Mouse (Mus musculus) ES-Bruce4 (cell line): ENCODE measurements at regions not wholly inside any gene's neighbourhood (a gene's known extent, or its start where the extent isn't known, plus 50 kb on each side); places are given as distances from the start of the nearest gene placed in this dataset.

Source experiments
- H3K27ac ChIP-seq: 2 replicates; pipeline ENCODE4 v1.5.1; 2012; ENCODE audit warnings: low read length, inconsistent platforms; ENCODE audit not compliant: insufficient read depth
- H3K27me3 ChIP-seq: 2 replicates; pipeline ENCODE4 v1.6.1; 2012; ENCODE audit warnings: mild to moderate bottlenecking, low read length, inconsistent platforms; ENCODE audit not compliant: control insufficient read depth, poor library complexity, insufficient read depth, severe bottlenecking
- H3K36me3 ChIP-seq: 2 replicates; pipeline ENCODE4 v1.6.1; 2012; ENCODE audit warnings: inconsistent platforms, mild to moderate bottlenecking, low read length, moderate library complexity; ENCODE audit not compliant: control insufficient read depth, poor library complexity, insufficient read depth, severe bottlenecking
- H3K4me1 ChIP-seq: one replicate; pipeline ENCODE4 v1.8.1; 2011; ENCODE audit warnings: low read length; ENCODE audit not compliant: control insufficient read depth, insufficient read depth
- H3K4me3 ChIP-seq: 2 replicates; pipeline ENCODE4 v1.5.1; 2011; ENCODE audit warnings: low read depth, mild to moderate bottlenecking, low read length
- H3K9ac ChIP-seq: 2 replicates; pipeline ENCODE4 v1.6.1; 2012; ENCODE audit warnings: low read depth, mild to moderate bottlenecking, inconsistent platforms; ENCODE audit not compliant: poor library complexity, severe bottlenecking
- H3K9me3 ChIP-seq: replicated peaks from 2 replicates; pipeline ENCODE4 v1.6.1; 2012; ENCODE audit warnings: mild to moderate bottlenecking, low read length, inconsistent platforms; ENCODE audit not compliant: control insufficient read depth, poor library complexity, insufficient read depth, severe bottlenecking
- CTCF ChIP-seq: IDR thresholded peaks from one replicate; pipeline ENCODE4 v1.8.1; 2011; ENCODE audit warnings: low read depth, low read length
- EP300 ChIP-seq: IDR thresholded peaks from 2 replicates; pipeline ENCODE4 v1.6.1; 2011; ENCODE audit warnings: low read depth, low read length; ENCODE audit not compliant: insufficient read depth
- POLR2A ChIP-seq: IDR thresholded peaks from one replicate; pipeline ENCODE4 v1.8.1; 2011; ENCODE audit warnings: low read length; ENCODE audit not compliant: insufficient read depth

DNA sequence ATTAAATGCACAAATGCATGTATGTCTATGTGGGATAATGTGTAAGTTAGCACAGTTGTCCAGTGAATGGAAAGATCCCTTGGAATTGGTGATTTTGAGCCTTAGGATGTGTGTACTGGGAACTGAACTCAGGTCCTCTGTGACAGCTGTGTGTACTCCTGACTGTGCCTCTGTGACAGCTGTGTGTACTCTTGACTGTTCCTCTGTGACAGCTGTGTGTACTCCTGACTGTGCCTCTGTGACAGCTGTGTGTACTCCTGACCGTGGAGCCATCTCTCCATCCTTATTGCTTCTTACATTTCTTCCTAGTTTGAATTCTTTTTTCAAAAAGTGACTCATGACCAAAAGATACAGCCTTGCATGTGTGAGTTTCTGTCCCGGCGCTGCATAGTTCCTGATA, 239.7 kb downstream of the Gpat3 start:
- Histone ChIP-seq H3K9me3 (no peaks in the 10 kb centered on the region), H3K4me1 (no peaks in the 10 kb centered on the region), H3K36me3 (no peaks in the 10 kb centered on the region), H3K4me3 (no peak overlapping the region), H3K27me3 (no peaks in the 10 kb centered on the region), H3K27ac (no peak overlapping the region), H3K9ac (no peak overlapping the region)
- no peak for TF ChIP-seq POLR2A

GRCm38 (mm10) chr5:101082611-101083010, 237.1 kb downstream of the Gpat3 start:
- Histone ChIP-seq H3K27ac (no peak overlapping the region), H3K4me1 (no peaks in the 10 kb centered on the region), H3K4me3 (no peak overlapping the region), H3K36me3 (no peaks in the 10 kb centered on the region), H3K27me3 (no peaks in the 10 kb centered on the region), H3K9me3 (no peaks in the 10 kb centered on the region), H3K9ac (no peak overlapping the region)
- TF ChIP-seq CTCF (no peak), POLR2A (no peak), EP300 (no peak)

DNA sequence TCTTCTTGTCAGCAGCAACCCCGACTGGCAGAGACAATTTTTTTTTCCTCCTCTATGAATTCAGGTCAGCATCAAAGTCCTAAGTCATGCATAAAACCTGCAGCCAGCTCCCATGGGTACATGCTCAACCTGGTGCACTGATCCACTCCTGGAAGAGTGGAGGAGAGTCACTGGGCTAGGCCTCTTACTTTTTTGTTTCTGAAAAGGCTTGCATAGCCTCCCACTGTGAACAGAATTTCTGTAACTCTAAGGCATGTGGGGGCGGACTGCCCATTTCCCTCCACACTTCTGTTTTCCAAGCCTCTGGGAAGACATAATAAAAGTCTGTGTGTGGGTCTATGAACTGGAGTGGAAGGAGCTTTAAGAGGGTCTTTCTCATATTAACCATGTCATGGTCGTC, 218.8 kb downstream of the Gpat3 start:
- peaks cover 5% of the 10 kb centered on the region; the same call in 1 of the 2 replicates for H3K9me3 ChIP-seq
- no peak overlapping the region for H3K9ac ChIP-seq
- no peak overlapping the region for H3K4me3 ChIP-seq
- no peaks in the 10 kb centered on the region for H3K36me3 ChIP-seq
- TF ChIP-seq CTCF (no peak), POLR2A (no peak), EP300 (no peak)
- no peak overlapping the region for H3K27ac ChIP-seq
- H3K27me3 ChIP-seq, result no peaks in the 10 kb centered on the region
- no peaks in the 10 kb centered on the region for H3K4me1 ChIP-seq

DNA sequence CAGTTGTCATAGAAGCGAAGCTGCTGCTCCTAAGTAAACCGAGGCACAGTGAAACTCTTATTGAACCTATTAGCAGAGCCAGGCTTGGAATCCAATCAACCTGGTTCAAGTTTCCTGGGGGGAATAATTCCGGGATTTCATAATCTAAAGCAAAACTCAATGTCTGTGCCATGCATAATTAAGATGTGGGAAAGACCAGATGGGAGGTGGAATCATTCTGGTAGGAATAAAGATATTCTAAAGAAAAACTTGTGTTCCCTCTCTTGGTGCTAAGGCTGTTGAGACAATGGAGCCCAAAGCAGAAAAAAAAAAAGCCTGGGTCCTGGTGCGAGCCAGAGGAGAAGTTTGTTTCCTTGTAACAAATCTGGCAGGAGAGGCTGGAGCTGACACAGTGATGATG, 217.7 kb downstream of the Gpat3 start:
- TF ChIP-seq POLR2A (no peak), CTCF (no peak), EP300 (no peak)
- H3K36me3 ChIP-seq, result no peaks in the 10 kb centered on the region
- no peak overlapping the region for H3K4me3 ChIP-seq
- no peak overlapping the region for H3K9ac ChIP-seq
- no peaks in the 10 kb centered on the region for H3K4me1 ChIP-seq
- peaks cover 10% of the 10 kb centered on the region; the same call in 1 of the 2 replicates for H3K9me3 ChIP-seq
- H3K27me3 ChIP-seq, result no peaks in the 10 kb centered on the region
- no peak overlapping the region for H3K27ac ChIP-seq

DNA sequence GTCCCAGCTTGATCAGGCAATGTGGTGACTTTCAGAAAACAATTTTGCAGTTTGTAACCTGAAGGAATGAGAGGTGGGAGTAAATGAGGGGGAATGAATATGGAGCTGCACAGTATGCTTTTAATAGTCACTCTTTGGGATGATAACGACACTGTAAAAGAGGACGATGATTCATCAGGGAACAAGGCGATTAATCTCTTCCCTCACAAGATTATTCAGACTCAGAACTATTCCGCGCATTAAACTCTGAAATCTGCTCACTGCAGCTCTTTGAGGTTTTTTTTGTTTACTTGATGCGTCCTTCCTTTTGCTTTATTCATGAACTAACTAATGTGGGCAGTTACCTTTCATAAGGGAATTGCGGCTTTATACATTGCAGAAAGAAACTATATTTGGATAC, 206.1 kb downstream of the Gpat3 start:
- no peak overlapping the region for H3K27ac ChIP-seq
- H3K4me1 ChIP-seq, result no peaks in the 10 kb centered on the region
- peaks cover 9% of the 10 kb centered on the region for H3K9me3 ChIP-seq
- TF ChIP-seq POLR2A, result no peak
- no peak for TF ChIP-seq CTCF
- no peak for TF ChIP-seq EP300
- H3K27me3 ChIP-seq, result no peaks in the 10 kb centered on the region
- no peaks in the 10 kb centered on the region for H3K36me3 ChIP-seq
- H3K4me3 ChIP-seq, result no peak overlapping the region
- no peak overlapping the region for H3K9ac ChIP-seq

DNA sequence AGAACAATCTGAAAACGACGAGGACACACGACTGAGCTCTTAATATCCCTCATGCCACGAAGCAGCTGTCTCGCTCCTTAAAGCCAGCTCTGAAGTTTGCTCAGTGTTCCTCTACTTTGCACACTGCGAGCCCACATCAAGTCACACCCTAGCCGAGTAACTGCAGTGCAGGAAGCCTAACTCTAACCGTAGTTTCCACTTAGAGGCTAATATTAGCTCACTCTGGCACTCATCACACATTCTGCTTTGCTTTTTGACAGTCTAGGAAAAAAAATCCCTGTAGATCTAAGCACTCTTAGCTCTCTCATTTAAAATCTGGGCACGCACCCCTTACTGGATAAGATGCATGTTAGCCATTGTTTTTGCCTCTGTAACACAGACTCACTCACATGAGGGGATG, 195.0 kb downstream of the Gpat3 start:
- Histone ChIP-seq H3K27ac (no peak overlapping the region), H3K9ac (no peak overlapping the region), H3K9me3 (no peaks in the 10 kb centered on the region), H3K4me3 (no peak overlapping the region), H3K4me1 (no peaks in the 10 kb centered on the region), H3K36me3 (no peaks in the 10 kb centered on the region), H3K27me3 (no peaks in the 10 kb centered on the region; the same call in 1 of the 2 replicates)
- no peak for TF ChIP-seq POLR2A
- TF ChIP-seq CTCF, result no peak
- no peak for TF ChIP-seq EP300
